Mouse (Mus musculus) neural tube, embryonic 11.5 days (tissue): ENCODE results near the gene Ankib1. TPM values are rescaled to one million over a fixed set of nuclear protein-coding genes. Genes with fewer than 3 reads are reported as not detected.
"Not testable (repeated sequence)": the region's sequence is repeated elsewhere in the genome, so short reads cannot be mapped to it uniquely, and the experiment has no call there.

Experiments used
- ATAC-seq: fragments of 200-750 bp; cut with Nextera tagmentation; 2 replicates; pipeline ENCODE4 v1.8.0; 2017; ENCODE audit warnings: moderate number of reproducible peaks, mild to moderate bottlenecking, moderate TSS enrichment, moderate library complexity; ENCODE audit not compliant: insufficient read depth, low FRiP score, low TSS enrichment
- DNase-seq: peaks from one replicate; pipeline ENCODE4 v3.0.0-alpha.2; 2015; ENCODE audit warnings: low spot score
- H3K27ac ChIP-seq: fragments of 300-500 bp; sonication (generic); 2 replicates; pipeline ENCODE4 v1.5.1; 2014; ENCODE audit warnings: low read depth, mild to moderate bottlenecking, low read length
- H3K27me3 ChIP-seq: fragments of 300-500 bp; sonication (generic); 2 replicates; pipeline ENCODE4 v1.6.1; 2014; ENCODE audit warnings: mild to moderate bottlenecking, low read length, mixed read lengths; ENCODE audit not compliant: control insufficient read depth, insufficient read depth
- H3K36me3 ChIP-seq: fragments of 300-500 bp; sonication (generic); 2 replicates; pipeline ENCODE4 v1.6.1; 2014; ENCODE audit warnings: mild to moderate bottlenecking, low read length, moderate library complexity, mixed read lengths; ENCODE audit not compliant: control insufficient read depth, insufficient read depth
- H3K4me1 ChIP-seq: fragments of 300-500 bp; sonication (generic); 2 replicates; pipeline ENCODE4 v1.6.1; 2014; ENCODE audit warnings: low read length, mixed read lengths; ENCODE audit not compliant: control insufficient read depth, insufficient read depth
- H3K4me2 ChIP-seq: fragments of 300-500 bp; sonication (generic); 2 replicates; pipeline ENCODE4 v1.6.1; 2014; ENCODE audit warnings: low read depth, mild to moderate bottlenecking, moderate library complexity
- H3K4me3 ChIP-seq: fragments of 300-500 bp; sonication (generic); 2 replicates; pipeline ENCODE4 v1.5.1; 2014; ENCODE audit warnings: low read depth, low read length
- H3K9ac ChIP-seq: fragments of 300-500 bp; sonication (generic); 2 replicates; pipeline ENCODE4 v1.6.1; 2014; ENCODE audit warnings: mild to moderate bottlenecking, low read length
- H3K9me3 ChIP-seq: fragments of 300-500 bp; sonication (generic); 2 replicates; pipeline ENCODE4 v1.6.1; 2016; ENCODE audit warnings: low read length; ENCODE audit not compliant: control insufficient read depth
- WGBS: fragments of 180-500 bp; shearing (Covaris S2); extraction: QIAGEN DNeasy Blood & Tissue Kit; methylation state at CpG from one replicate; pipeline ENCODE4 v1.1.7; 2014; 5-methylcytosine and 5-hydroxymethylcytosine counted together
- polyA plus RNA-seq: library from polyadenylated mRNA; unstranded; fragments of >200 nt; fragmentation: Nextera tagmentation; extraction: Ambion mirVana; gene quantifications from 2 replicates; pipeline ENCODE4 v1.2.1, GENCODE M21; 2014

Ankib1 gene
- polyA plus RNA-seq, 1 experiment from 2014 or later: 17.4 TPM

DNA sequence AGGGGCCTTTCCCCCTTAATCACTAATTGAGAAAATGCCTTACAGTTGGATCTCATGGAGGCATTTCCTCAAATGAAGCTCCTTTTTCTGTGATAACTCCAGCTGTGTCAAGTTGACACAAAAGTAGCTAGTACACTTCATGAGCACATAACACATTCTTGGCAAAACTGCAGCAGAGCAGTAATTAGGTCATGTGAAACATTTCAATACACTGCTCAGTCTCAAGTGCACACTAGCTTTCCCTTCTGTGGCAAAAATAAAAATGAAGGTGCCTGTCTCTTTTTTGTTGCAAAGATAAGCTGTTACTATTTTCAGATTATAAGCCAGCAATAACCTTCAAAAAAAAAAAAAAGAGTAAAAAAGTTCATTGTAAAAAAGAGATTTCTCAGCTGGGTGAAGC, 52.2 kb downstream of the Ankib1 start:
- H3K9ac ChIP-seq, H3K4me3 ChIP-seq, H3K4me1 ChIP-seq, H3K4me2 ChIP-seq, H3K9me3 ChIP-seq, DNase-seq, H3K36me3 ChIP-seq, H3K27ac ChIP-seq, H3K27me3 ChIP-seq, ATAC-seq: not testable (repeated sequence)

- not testable (repeated sequence) for H3K4me1 ChIP-seq, H3K4me3 ChIP-seq, H3K27ac ChIP-seq, DNase-seq, H3K9ac ChIP-seq, H3K9me3 ChIP-seq, ATAC-seq, H3K27me3 ChIP-seq, H3K36me3 ChIP-seq, H3K4me2 ChIP-seq
- 98% methylated on average over 17 of the region's 24 CpGs for whole genome bisulfite sequencing
Observed at GRCm38 (mm10) chr5:3732846-3733245, 69.9 kb downstream of the Ankib1 start.

DNA sequence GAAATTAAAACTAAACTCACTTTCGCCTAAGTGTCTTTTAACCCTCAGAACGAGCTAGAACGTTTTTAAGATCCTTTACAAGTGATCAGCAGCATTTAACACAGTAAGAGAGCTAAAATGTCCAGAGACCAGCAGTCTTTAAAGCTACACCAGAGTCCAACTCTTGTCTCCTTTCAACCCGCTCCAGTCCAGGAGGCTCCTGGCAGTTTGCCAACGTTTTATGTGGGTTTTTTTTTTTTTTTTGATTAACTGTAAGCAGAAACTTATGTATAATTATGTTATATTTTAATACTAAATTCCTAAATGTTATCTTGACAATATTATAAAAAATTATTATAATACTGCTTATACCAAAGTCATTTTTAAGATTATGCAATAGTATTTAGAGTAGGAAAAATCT, 73.9 kb downstream of the Ankib1 start:
- no peak overlapping the region for H3K4me3 ChIP-seq
- no peak for DNase-seq
- WGBS: 89% methylated on average over 5 of the region's 5 CpGs

GRCm38 (mm10) chr5:3725491-3725890, 77.2 kb downstream of the Ankib1 start:
- DNase-seq (no peak), ATAC-seq (no peak)
- H3K36me3 ChIP-seq: no peaks in the 10 kb centered on the region
- no peaks in the 10 kb centered on the region for H3K27me3 ChIP-seq
- H3K9ac ChIP-seq: no peak overlapping the region
- no peak overlapping the region for H3K4me2 ChIP-seq
- 88% methylated on average over 1 of the region's 1 CpGs for WGBS
- no peaks in the 10 kb centered on the region for H3K9me3 ChIP-seq
- H3K4me1 ChIP-seq: no peaks in the 10 kb centered on the region
- no peak overlapping the region for H3K4me3 ChIP-seq
- H3K27ac ChIP-seq: no peak overlapping the region

More for the DNA sequence above, 73.9 kb downstream of the Ankib1 start:
- Histone ChIP-seq H3K9me3 (no peaks in the 10 kb centered on the region), H3K36me3 (no peaks in the 10 kb centered on the region), H3K4me2 (no peak overlapping the region), H3K27ac (no peak overlapping the region), H3K9ac (no peak overlapping the region), H3K4me1 (no peaks in the 10 kb centered on the region), H3K27me3 (no peaks in the 10 kb centered on the region)
- no peak for ATAC-seq

- Histone ChIP-seq H3K4me3 (no peak overlapping the region), H3K4me1 (no peaks in the 10 kb centered on the region), H3K36me3 (0 out of 2 replicates have a peak, but pooled peaks cover 2% of the 10 kb centered on the region), H3K9ac (no peak overlapping the region), H3K27ac (no peak overlapping the region), H3K9me3 (no peaks in the 10 kb centered on the region), H3K27me3 (no peaks in the 10 kb centered on the region), H3K4me2 (no peak overlapping the region)
- 93% methylated on average over 2 of the region's 2 CpGs for WGBS
- DNase-seq (no peak), ATAC-seq (no peak)
Observed at GRCm38 (mm10) chr5:3723415-3723814, 79.3 kb downstream of the Ankib1 start.

DNA sequence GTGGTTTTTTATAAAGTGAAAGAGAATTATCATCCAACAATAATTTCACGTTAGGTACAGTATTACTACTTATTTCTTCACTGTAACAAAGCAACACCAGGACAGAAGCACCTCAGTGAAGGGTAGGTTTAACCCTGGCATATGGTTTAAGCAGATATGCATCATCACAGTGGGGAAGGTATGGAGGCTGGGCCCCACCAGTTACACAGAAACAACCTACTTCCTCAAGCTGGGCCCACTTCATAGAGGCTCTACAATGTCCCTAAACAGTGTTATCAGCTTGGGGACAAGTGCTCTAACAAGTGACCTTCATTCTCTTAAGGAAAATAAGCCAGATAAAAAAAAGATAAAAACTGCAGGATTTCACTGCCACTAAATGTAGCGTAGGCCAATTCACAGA, 79.9 kb downstream of the Ankib1 start:
- no peaks in the 10 kb centered on the region for H3K4me1 ChIP-seq
- H3K36me3 ChIP-seq: 0 out of 2 replicates have a peak, but pooled peaks cover 2% of the 10 kb centered on the region
- DNase-seq (no peak), ATAC-seq (no peak)
- no peak overlapping the region for H3K4me3 ChIP-seq
- WGBS: 85% methylated on average over 2 of the region's 2 CpGs
- H3K9ac ChIP-seq: no peak overlapping the region
- H3K9me3 ChIP-seq: no peaks in the 10 kb centered on the region
- no peak overlapping the region for H3K27ac ChIP-seq
- H3K27me3 ChIP-seq: no peaks in the 10 kb centered on the region
- H3K4me2 ChIP-seq: no peak overlapping the region

GRCm38 (mm10) chr5:3719371-3719770, 83.4 kb downstream of the Ankib1 start:
- Histone ChIP-seq H3K9me3 (no peaks in the 10 kb centered on the region), H3K4me3 (no peak overlapping the region), H3K4me1 (no peaks in the 10 kb centered on the region), H3K4me2 (no peak overlapping the region), H3K27ac (no peak overlapping the region), H3K9ac (no peak overlapping the region), H3K36me3 (0 out of 2 replicates have a peak, but pooled peaks cover 2% of the 10 kb centered on the region), H3K27me3 (no peaks in the 10 kb centered on the region)
- 94% methylated on average over 4 of the region's 4 CpGs for WGBS
- ATAC-seq: no peak
- DNase-seq: no peak

- Histone ChIP-seq H3K4me2 (no peak overlapping the region), H3K9me3 (no peaks in the 10 kb centered on the region), H3K36me3 (peaks cover 5% of the 10 kb centered on the region; the same call in 1 of the 2 replicates), H3K4me3 (no peak overlapping the region), H3K9ac (no peak overlapping the region), H3K4me1 (no peaks in the 10 kb centered on the region), H3K27ac (no peak overlapping the region), H3K27me3 (no peaks in the 10 kb centered on the region)
- WGBS: 90% methylated on average over 5 of the region's 5 CpGs
- DNase-seq: no peak
- no peak for ATAC-seq
Observed at GRCm38 (mm10) chr5:3715800-3716199, 86.9 kb downstream of the Ankib1 start.

- 45% methylated on average over 4 of the region's 4 CpGs for WGBS
- Histone ChIP-seq H3K27ac (no peak overlapping the region), H3K4me1 (no peaks in the 10 kb centered on the region), H3K27me3 (no peaks in the 10 kb centered on the region), H3K4me2 (no peak overlapping the region), H3K9me3 (no peaks in the 10 kb centered on the region), H3K4me3 (no peak overlapping the region), H3K36me3 (peaks cover 4% of the 10 kb centered on the region), H3K9ac (no peak overlapping the region)
- ATAC-seq (no peak; the same call in 1 of the 2 replicates), DNase-seq (no peak)
Observed at GRCm38 (mm10) chr5:3702180-3702579, 100.5 kb downstream of the Ankib1 start.
